Mouse (Mus musculus): ENCODE results near the gene Hpd. TPM values are rescaled to one million over a fixed set of nuclear protein-coding genes. Genes with fewer than 3 reads are reported as not detected.

Gene Hpd
- polyA plus RNA-seq, 1 experiment from 2014 or later, result not detected

GRCm38 (mm10) chr5:123144746-123145590, 37.6 kb downstream of the Hpd start:
- ATAC-seq, result no peak
- Histone ChIP-seq H3K36me3 (peaks cover 37% of the 10 kb centered on the region), H3K9me3 (no peaks in the 10 kb centered on the region), H3K4me1 (replicated peaks) (peaks cover 62% of the 10 kb centered on the region), H3K9ac (replicated peaks) (peak overlapping the region; percentile 100), H3K27me3 (no peaks in the 10 kb centered on the region), H3K4me2 (replicated peaks) (peak overlapping the region; percentile 100), H3K4me3 (replicated peaks) (peak overlapping the region; percentile 96), H3K27ac (no peak overlapping the region)
- WGBS, result 37% methylated on average over 20 of the region's 20 CpGs

- H3K27me3 ChIP-seq, result no peaks in the 10 kb centered on the region
- peaks cover 54% of the 10 kb centered on the region for H3K4me1 ChIP-seq (replicated peaks)
- H3K4me3 ChIP-seq (replicated peaks), result peak overlapping the region; percentile 96
- H3K9ac ChIP-seq (replicated peaks), result peak overlapping the region; percentile 100
- peak overlapping the region; percentile 100 for H3K27ac ChIP-seq
- H3K36me3 ChIP-seq, result peaks cover 33% of the 10 kb centered on the region
- H3K4me2 ChIP-seq (replicated peaks), result peak overlapping the region; percentile 100
- no peak for ATAC-seq
- H3K9me3 ChIP-seq, result no peaks in the 10 kb centered on the region
- 5% methylated on average over 17 of the region's 17 CpGs for WGBS
Observed at GRCm38 (mm10) chr5:123143971-123144745, 38.4 kb downstream of the Hpd start.

- H3K9me3 ChIP-seq, result no peaks in the 10 kb centered on the region
- peak overlapping the region; percentile 100 for H3K9ac ChIP-seq (replicated peaks)
- H3K4me2 ChIP-seq (replicated peaks), result peak overlapping the region; percentile 100
- no peak for ATAC-seq
- H3K27me3 ChIP-seq, result no peaks in the 10 kb centered on the region
- peaks cover 46% of the 10 kb centered on the region for H3K4me1 ChIP-seq (replicated peaks)
- peak overlapping the region; percentile 96 for H3K4me3 ChIP-seq (replicated peaks)
- peak overlapping the region; percentile 100 for H3K27ac ChIP-seq
- under 1% methylated on average over 24 of the region's 24 CpGs for WGBS
- H3K36me3 ChIP-seq, result peaks cover 25% of the 10 kb centered on the region
Observed at GRCm38 (mm10) chr5:123143251-123143970, 39.1 kb downstream of the Hpd start.

GRCm38 (mm10) chr5:123142161-123143157, 40.1 kb downstream of the Hpd start, which contains the start of gene Setd1b:
TSS of gene Setd1b (plus strand) at chr5:123142193.
- H3K9me3 ChIP-seq, result no peaks in the 10 kb centered on the region
- H3K27me3 ChIP-seq, result no peaks in the 10 kb centered on the region
- peaks cover 42% of the 10 kb centered on the region for H3K4me1 ChIP-seq (replicated peaks)
- H3K27ac ChIP-seq, result peak within 1 kb of the TSS; percentile 100
- WGBS, result under 1% methylated on average over 78 of the region's 103 CpGs
- peak within 1 kb of the TSS; percentile 100 for H3K4me2 ChIP-seq (replicated peaks)
- H3K36me3 ChIP-seq, result peaks cover 16% of the 10 kb centered on the region
- H3K4me3 ChIP-seq (replicated peaks), result peak within 1 kb of the TSS; percentile 96
- ATAC-seq, result peak; percentile 38
- H3K9ac ChIP-seq (replicated peaks), result peak within 1 kb of the TSS; percentile 100

GRCm38 (mm10) chr5:123141555-123142160, 40.9 kb downstream of the Hpd start:
- Histone ChIP-seq H3K27ac (peak overlapping the region; percentile 100), H3K4me1 (replicated peaks) (peaks cover 50% of the 10 kb centered on the region), H3K9me3 (no peaks in the 10 kb centered on the region), H3K27me3 (no peaks in the 10 kb centered on the region), H3K36me3 (peaks cover 8% of the 10 kb centered on the region), H3K4me2 (replicated peaks) (peak overlapping the region; percentile 100), H3K9ac (replicated peaks) (peak overlapping the region; percentile 100), H3K4me3 (replicated peaks) (peak overlapping the region; percentile 96)
- ATAC-seq, result peak; percentile 10; the same call in 1 of the 2 replicates
- WGBS, result under 1% methylated on average over 31 of the region's 38 CpGs

GRCm38 (mm10) chr5:123140694-123141554, 41.6 kb downstream of the Hpd start:
- Histone ChIP-seq H3K27me3 (no peaks in the 10 kb centered on the region), H3K4me1 (replicated peaks) (peaks cover 50% of the 10 kb centered on the region), H3K27ac (peak overlapping the region; percentile 100), H3K4me3 (replicated peaks) (peak overlapping the region; percentile 96), H3K4me2 (replicated peaks) (peak overlapping the region; percentile 100), H3K9ac (replicated peaks) (peak overlapping the region; percentile 100), H3K9me3 (no peaks in the 10 kb centered on the region), H3K36me3 (peaks cover 6% of the 10 kb centered on the region)
- WGBS, result under 1% methylated on average over 31 of the region's 31 CpGs
- ATAC-seq, result peak; percentile 59

- Histone ChIP-seq H3K9me3 (no peaks in the 10 kb centered on the region), H3K4me2 (replicated peaks) (peak overlapping the region; percentile 97), H3K9ac (replicated peaks) (peak overlapping the region; percentile 100), H3K4me1 (replicated peaks) (peaks cover 50% of the 10 kb centered on the region), H3K27me3 (no peaks in the 10 kb centered on the region), H3K36me3 (peaks cover 12% of the 10 kb centered on the region), H3K27ac (peak overlapping the region; percentile 100), H3K4me3 (replicated peaks) (peak overlapping the region; percentile 96)
- WGBS, result under 1% methylated on average over 28 of the region's 28 CpGs
- no peak for ATAC-seq
Observed at GRCm38 (mm10) chr5:123139722-123140627, 42.6 kb downstream of the Hpd start.

- 1% methylated on average over 39 of the region's 39 CpGs for WGBS
- H3K27me3 ChIP-seq, result no peaks in the 10 kb centered on the region
- H3K36me3 ChIP-seq, result peaks cover 20% of the 10 kb centered on the region
- H3K9me3 ChIP-seq, result no peaks in the 10 kb centered on the region
- no peak for ATAC-seq
- peaks cover 50% of the 10 kb centered on the region for H3K4me1 ChIP-seq (replicated peaks)
- H3K27ac ChIP-seq, result peak overlapping the region; percentile 100
- peak overlapping the region; percentile 100 for H3K9ac ChIP-seq (replicated peaks)
- H3K4me3 ChIP-seq (replicated peaks), result peak overlapping the region; percentile 96
- peak overlapping the region; percentile 97 for H3K4me2 ChIP-seq (replicated peaks)
Observed at GRCm38 (mm10) chr5:123138953-123139721, 43.4 kb downstream of the Hpd start.
